Mouse (Mus musculus): ENCODE data around the gene Cryl1. TPM values are rescaled to one million over a fixed set of nuclear protein-coding genes. Genes with fewer than 3 reads are reported as not detected.
A peak's percentile ranks its signal among the peaks of the same experiment; 100 is the strongest.

The Cryl1 gene
- polyA plus RNA-seq (2015; fragmentation: Nextera tagmentation; extraction: Ambion mirVana): 6.4 and 7.3 TPM in 2 replicates

GRCm38 (mm10) chr14:57398065-57398757 is at the start of gene Cryl1:
Gene Cryl1 (minus strand): TSS chr14:57398529.
- no peaks in the 10 kb centered on the region for H3K36me3 ChIP-seq
- no peaks in the 10 kb centered on the region for H3K9me3 ChIP-seq
- ATAC-seq (replicated peaks): peak; percentile 100
- 0 out of 2 replicates have a peak, but pooled peaks cover 4% of the 10 kb centered on the region for H3K27me3 ChIP-seq
- peaks cover 7% of the 10 kb centered on the region for H3K4me1 ChIP-seq
- WGBS: 2% methylated on average over 43 of the region's 43 CpGs
- no peak within 1 kb of the TSS for H3K27ac ChIP-seq (replicated peaks)
- H3K4me3 ChIP-seq: peak within 1 kb of the TSS; percentile 75
- H3K9ac ChIP-seq (replicated peaks): peak within 1 kb of the TSS; percentile 71
- H3K4me2 ChIP-seq (replicated peaks): peak within 1 kb of the TSS; percentile 74

DNA sequence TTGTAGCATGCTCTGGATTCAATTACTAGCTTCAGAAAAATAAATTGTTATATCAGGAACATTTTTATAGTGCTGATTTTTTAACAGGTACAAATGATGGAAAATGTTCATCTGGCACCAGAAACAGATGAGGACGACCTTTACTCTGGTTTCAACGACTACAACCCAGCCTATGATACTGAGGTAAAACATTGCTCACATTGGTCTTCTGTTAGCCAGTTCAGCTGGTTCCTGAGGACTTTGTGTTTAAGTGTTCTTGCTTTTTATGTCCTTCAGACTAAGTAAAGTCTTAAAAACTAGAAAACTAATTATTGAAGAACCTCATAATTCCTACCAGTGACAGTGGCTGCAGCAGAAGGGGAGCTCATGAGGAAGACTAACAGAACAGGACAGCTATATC is 32.1 kb upstream of the Cryl1 start:
- Histone ChIP-seq H3K4me3 (no peak overlapping the region), H3K27ac (replicated peaks) (no peak overlapping the region), H3K9me3 (no peaks in the 10 kb centered on the region), H3K4me2 (replicated peaks) (no peak overlapping the region), H3K36me3 (peaks cover 8% of the 10 kb centered on the region; the same call in 1 of the 2 replicates), H3K4me1 (no peaks in the 10 kb centered on the region), H3K27me3 (no peaks in the 10 kb centered on the region), H3K9ac (replicated peaks) (no peak overlapping the region)
- no peak for ATAC-seq (replicated peaks)
- WGBS: 86% methylated on average over 2 of the region's 2 CpGs

DNA sequence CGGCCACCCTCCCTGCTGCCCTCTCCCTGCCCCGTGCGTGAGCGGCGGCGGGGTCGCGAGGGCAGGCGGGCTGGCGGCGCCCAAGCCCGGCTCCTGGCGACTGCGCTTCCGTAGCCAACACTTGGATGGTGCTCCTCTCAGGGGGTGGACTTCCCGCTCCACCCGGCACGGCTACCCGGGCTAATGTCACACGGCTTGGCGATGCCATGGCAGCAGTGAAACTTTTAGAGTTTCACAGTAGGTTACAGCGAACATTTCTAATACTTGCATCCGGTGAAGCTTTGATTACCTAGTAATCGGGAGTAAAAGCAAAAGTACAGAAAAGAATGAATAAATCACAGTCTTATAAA is 25.9 kb upstream of the Cryl1 start:
- Histone ChIP-seq H3K4me1 (peaks cover 11% of the 10 kb centered on the region; the same call in 1 of the 2 replicates), H3K4me2 (replicated peaks) (peak overlapping the region; percentile 77), H3K27ac (replicated peaks) (peak overlapping the region; percentile 64), H3K36me3 (no peaks in the 10 kb centered on the region), H3K4me3 (peak overlapping the region; percentile 86), H3K9ac (replicated peaks) (peak overlapping the region; percentile 83), H3K27me3 (no peaks in the 10 kb centered on the region), H3K9me3 (no peaks in the 10 kb centered on the region)
- ATAC-seq (replicated peaks): peak; percentile 92; the same call in 1 of the 2 replicates
- under 1% methylated on average over 24 of the region's 24 CpGs for WGBS

GRCm38 (mm10) chr14:57423432-57424211 is 25.3 kb upstream of the Cryl1 start, which contains the start of gene Ift88:
Gene Ift88 (plus strand): TSS chr14:57424062.
- no peaks in the 10 kb centered on the region for H3K9me3 ChIP-seq
- H3K36me3 ChIP-seq: no peaks in the 10 kb centered on the region
- peak; percentile 100 for ATAC-seq (replicated peaks)
- peak within 1 kb of the TSS; percentile 83 for H3K9ac ChIP-seq (replicated peaks)
- H3K4me2 ChIP-seq (replicated peaks): peak within 1 kb of the TSS; percentile 77
- 3% methylated on average over 42 of the region's 42 CpGs for WGBS
- H3K4me3 ChIP-seq: peak within 1 kb of the TSS; percentile 86
- peaks cover 11% of the 10 kb centered on the region; the same call in 1 of the 2 replicates for H3K4me1 ChIP-seq
- peak within 1 kb of the TSS; percentile 64 for H3K27ac ChIP-seq (replicated peaks)
- H3K27me3 ChIP-seq: no peaks in the 10 kb centered on the region

- no peaks in the 10 kb centered on the region for H3K9me3 ChIP-seq
- H3K9ac ChIP-seq (replicated peaks): no peak overlapping the region
- H3K4me1 ChIP-seq: peaks cover 3% of the 10 kb centered on the region; the same call in 1 of the 2 replicates
- ATAC-seq (replicated peaks): no peak
- no peak overlapping the region for H3K4me2 ChIP-seq (replicated peaks)
- H3K36me3 ChIP-seq: no peaks in the 10 kb centered on the region
- H3K27me3 ChIP-seq: no peaks in the 10 kb centered on the region
- H3K4me3 ChIP-seq: no peak overlapping the region
- H3K27ac ChIP-seq (replicated peaks): no peak overlapping the region
- 97% methylated on average over 2 of the region's 2 CpGs for WGBS
Measured at GRCm38 (mm10) chr14:57417187-57417586, 18.9 kb upstream of the Cryl1 start.

DNA sequence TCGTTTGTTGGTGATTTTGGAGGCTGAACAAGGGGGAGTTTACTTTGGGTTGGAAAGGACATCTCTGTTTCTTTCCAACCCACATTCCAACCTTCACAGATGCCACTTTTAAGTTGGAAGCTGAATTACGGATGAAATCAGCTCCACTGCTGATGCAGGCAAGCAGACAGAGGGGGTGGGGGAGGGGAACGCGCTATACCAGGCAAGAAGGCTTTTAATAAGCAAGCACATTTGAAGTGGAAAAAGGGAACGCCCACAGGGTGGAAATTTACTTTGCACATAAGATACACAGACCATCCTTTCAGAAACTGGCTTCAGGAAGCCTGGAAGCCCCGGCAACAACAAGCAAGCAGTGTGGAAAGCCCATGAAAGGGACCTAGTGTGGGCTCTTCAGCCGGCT is 13.8 kb upstream of the Cryl1 start:
- 51% methylated on average over 7 of the region's 7 CpGs for WGBS
- Histone ChIP-seq H3K27me3 (no peaks in the 10 kb centered on the region), H3K4me3 (no peak overlapping the region), H3K36me3 (no peaks in the 10 kb centered on the region), H3K9ac (replicated peaks) (no peak overlapping the region), H3K27ac (replicated peaks) (no peak overlapping the region), H3K4me1 (peaks cover 9% of the 10 kb centered on the region; the same call in 1 of the 2 replicates), H3K4me2 (replicated peaks) (no peak overlapping the region), H3K9me3 (no peaks in the 10 kb centered on the region)
- no peak for ATAC-seq (replicated peaks)

GRCm38 (mm10) chr14:57409106-57409505 is 10.8 kb upstream of the Cryl1 start:
- 4% methylated on average over 6 of the region's 6 CpGs for WGBS
- no peak overlapping the region; the same call in 1 of the 2 replicates for H3K9ac ChIP-seq (replicated peaks)

GRCm38 (mm10) chr14:57408100-57408499 is 9.8 kb upstream of the Cryl1 start:
- Histone ChIP-seq H3K4me2 (replicated peaks) (no peak overlapping the region), H3K4me3 (no peak overlapping the region), H3K9ac (replicated peaks) (no peak overlapping the region), H3K36me3 (no peaks in the 10 kb centered on the region), H3K27ac (replicated peaks) (no peak overlapping the region), H3K4me1 (peaks cover 11% of the 10 kb centered on the region; the same call in 1 of the 2 replicates), H3K27me3 (no peaks in the 10 kb centered on the region), H3K9me3 (no peaks in the 10 kb centered on the region)
- no peak for ATAC-seq (replicated peaks)
- WGBS: 78% methylated on average over 8 of the region's 8 CpGs

More at GRCm38 (mm10) chr14:57409106-57409505, 10.8 kb upstream of the Cryl1 start:
- Histone ChIP-seq H3K36me3 (no peaks in the 10 kb centered on the region), H3K27ac (replicated peaks) (no peak overlapping the region), H3K9me3 (no peaks in the 10 kb centered on the region), H3K4me2 (replicated peaks) (peak overlapping the region; percentile 29; the same call in 1 of the 2 replicates), H3K27me3 (no peaks in the 10 kb centered on the region), H3K4me1 (peaks cover 11% of the 10 kb centered on the region; the same call in 1 of the 2 replicates), H3K4me3 (peak overlapping the region; percentile 32)
- ATAC-seq (replicated peaks): peak; percentile 44; the same call in 1 of the 2 replicates

DNA sequence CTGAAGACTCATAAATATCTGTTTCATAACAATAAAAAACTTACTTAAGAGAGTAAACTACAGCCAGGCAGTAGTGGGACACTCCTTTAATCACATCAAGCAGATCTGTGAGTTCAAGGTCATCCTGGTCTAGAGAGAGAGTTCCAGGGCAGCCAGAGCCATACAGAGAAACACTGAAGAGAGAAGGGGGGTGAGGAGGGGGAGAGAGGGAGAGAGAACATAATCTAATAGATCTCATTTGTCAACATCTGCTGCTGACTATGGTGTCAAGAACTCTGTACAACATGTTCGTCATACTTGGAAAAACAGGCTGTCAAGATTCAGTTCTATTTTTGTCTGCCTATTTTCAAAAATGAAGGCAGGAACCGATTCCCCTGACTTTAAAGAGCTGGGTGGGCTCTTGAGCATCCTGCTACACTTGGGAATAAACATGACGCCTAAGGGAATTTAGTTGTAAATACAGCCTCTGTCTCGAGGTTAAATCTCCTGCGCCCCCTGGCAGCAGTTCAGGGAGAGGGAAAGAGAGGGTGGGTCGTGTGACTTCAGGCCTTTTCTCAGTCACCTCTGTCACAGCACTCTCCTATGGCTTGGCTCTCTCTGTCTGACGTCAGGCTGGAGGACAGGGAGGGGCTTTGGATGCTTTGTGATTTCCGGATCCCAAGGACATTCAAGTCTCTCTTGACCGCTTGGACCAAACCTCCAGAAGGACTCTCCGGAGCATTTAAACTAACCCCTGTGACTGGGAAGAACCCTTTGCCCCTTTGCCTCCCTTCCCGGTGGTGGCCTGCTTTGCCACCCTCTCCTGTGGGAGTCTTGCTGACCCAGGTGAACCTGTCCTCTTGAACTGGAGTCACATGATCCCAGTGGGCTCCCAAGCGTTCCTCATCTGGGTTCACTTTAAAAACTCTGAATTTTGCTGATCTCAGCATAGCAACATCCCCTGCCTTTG is 9.0 kb upstream of the Cryl1 start:
- Histone ChIP-seq H3K36me3 (no peaks in the 10 kb centered on the region), H3K27ac (replicated peaks) (no peak overlapping the region), H3K4me3 (no peak overlapping the region), H3K9me3 (no peaks in the 10 kb centered on the region), H3K9ac (replicated peaks) (no peak overlapping the region), H3K4me1 (peaks cover 9% of the 10 kb centered on the region; the same call in 1 of the 2 replicates), H3K27me3 (no peaks in the 10 kb centered on the region), H3K4me2 (replicated peaks) (no peak overlapping the region)
- WGBS: 5% methylated on average over 12 of the region's 12 CpGs
- peak; percentile 64; the same call in 1 of the 2 replicates for ATAC-seq (replicated peaks)

DNA sequence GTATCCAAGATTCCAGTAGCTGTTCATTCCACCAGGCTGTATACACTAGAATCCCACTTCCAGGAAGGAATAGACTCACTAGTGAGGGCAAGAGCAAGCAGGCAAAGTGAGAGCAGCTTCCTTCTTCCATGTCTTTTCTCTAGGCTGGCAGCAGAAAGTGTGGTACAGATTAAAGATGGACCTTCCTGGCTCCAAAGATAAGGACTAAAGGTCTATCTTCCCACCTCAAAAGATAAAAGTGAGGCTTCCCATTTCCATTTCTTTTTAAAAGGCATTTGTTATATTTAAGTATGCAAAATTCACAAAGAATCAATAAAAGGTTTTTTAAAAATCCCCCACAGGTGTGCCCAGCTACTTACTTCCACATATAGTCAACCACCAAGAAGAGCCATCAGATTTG is 4.5 kb upstream of the Cryl1 start:
- Histone ChIP-seq H3K4me3 (no peak overlapping the region), H3K9ac (replicated peaks) (no peak overlapping the region), H3K27me3 (0 out of 2 replicates have a peak, but pooled peaks cover under 1% of the 10 kb centered on the region), H3K27ac (replicated peaks) (no peak overlapping the region), H3K9me3 (no peaks in the 10 kb centered on the region), H3K4me1 (peaks cover 12% of the 10 kb centered on the region), H3K4me2 (replicated peaks) (no peak overlapping the region), H3K36me3 (no peaks in the 10 kb centered on the region)
- ATAC-seq (replicated peaks): no peak

DNA sequence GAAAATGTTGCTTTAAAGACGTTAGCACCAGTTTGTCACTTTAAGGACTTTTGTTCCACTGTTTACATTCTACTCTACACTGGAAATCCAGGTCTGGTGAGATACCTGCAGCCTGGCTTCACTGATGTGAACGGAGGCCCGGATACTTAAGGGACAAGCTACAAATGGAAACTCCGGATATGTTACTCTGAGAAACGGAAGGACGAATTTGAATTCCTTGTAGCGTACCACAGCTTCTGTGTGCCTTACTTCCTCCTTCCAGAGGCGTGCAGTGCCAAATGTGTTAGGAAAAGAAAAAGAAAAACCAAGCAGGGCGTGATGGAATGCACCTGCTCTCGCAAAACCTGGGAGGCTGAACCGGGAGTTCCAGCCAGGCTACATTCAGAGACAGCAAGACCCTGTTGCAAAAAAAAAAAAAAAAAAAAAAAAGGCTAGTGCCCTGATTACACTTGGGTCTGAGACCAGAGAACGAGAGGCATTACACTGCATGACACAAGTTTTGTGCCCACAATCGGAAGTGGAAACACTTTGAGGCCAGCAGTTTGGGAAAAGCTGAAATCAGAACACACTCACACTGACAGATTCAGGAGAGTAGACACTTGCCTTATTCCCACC is 591 bp upstream of the Cryl1 start:
- ATAC-seq (replicated peaks): peak; percentile 11
- H3K9ac ChIP-seq (replicated peaks): peak overlapping the region; percentile 71
- WGBS: 15% methylated on average over 13 of the region's 13 CpGs

More for the DNA sequence above, 591 bp upstream of the Cryl1 start:
- peak overlapping the region; percentile 75 for H3K4me3 ChIP-seq
- no peaks in the 10 kb centered on the region for H3K36me3 ChIP-seq
- no peaks in the 10 kb centered on the region for H3K9me3 ChIP-seq
- H3K27me3 ChIP-seq: 0 out of 2 replicates have a peak, but pooled peaks cover 4% of the 10 kb centered on the region
- peaks cover 7% of the 10 kb centered on the region for H3K4me1 ChIP-seq
- H3K4me2 ChIP-seq (replicated peaks): peak overlapping the region; percentile 74
- H3K27ac ChIP-seq (replicated peaks): no peak overlapping the region

Data from forebrain, embryonic 15.5 days (tissue).